Mouse (Mus musculus) cortical plate, adult 2 months (tissue): ENCODE data around the gene Ap4s1.

Experiments used
- CTCF ChIP-seq: fragments of 200-500 bp; IDR thresholded peaks from 2 replicates; pipeline ENCODE4 v1.5.1; 2011; ENCODE audit warnings: mild to moderate bottlenecking, control low read depth, low read length; ENCODE audit not compliant: insufficient read depth; ENCODE audit errors: extremely low read depth
- POLR2A ChIP-seq: fragments of 200-500 bp; IDR thresholded peaks from 2 replicates; pipeline ENCODE4 v1.6.1; 2011; ENCODE audit warnings: mild to moderate bottlenecking, low read length, control low read depth; ENCODE audit not compliant: insufficient read depth; ENCODE audit errors: extremely low read depth

DNA sequence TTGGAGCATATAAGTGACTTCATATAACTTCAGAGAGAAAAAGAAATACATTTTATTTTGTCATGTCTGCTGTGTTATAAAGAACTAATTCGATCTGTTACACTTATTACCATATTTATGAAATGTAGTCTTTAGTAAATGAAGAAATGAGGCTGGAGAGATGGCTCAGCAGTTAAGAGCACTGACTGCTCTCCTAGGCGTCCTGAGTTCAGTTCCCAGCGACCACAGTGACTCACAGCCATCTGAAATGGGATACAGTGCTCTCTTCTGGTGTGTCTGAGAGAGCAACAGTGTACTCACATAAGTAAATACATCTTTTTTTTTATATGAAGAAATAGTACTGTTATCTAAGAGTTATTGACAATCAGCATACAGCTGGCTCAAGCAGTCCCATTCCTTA lies 2.6 kb downstream of the Ap4s1 start:
- TF ChIP-seq POLR2A: no peak
- TF ChIP-seq CTCF: no peak
